Mouse (Mus musculus) myocyte (in vitro differentiated cells): ENCODE results near the gene Flnc. TPM values are rescaled to one million over a fixed set of nuclear protein-coding genes. Genes with fewer than 3 reads are reported as not detected.

ENCODE experiments used
- H3K27me3 ChIP-seq: one replicate; pipeline ENCODE4 v1.6.1; 2011; ENCODE audit not compliant: control insufficient read depth, insufficient read depth, insufficient read length
- H3K36me3 ChIP-seq: one replicate; pipeline ENCODE4 v1.6.1; 2011; ENCODE audit not compliant: control insufficient read depth, insufficient read depth
- H3K4me2 ChIP-seq: one replicate; pipeline ENCODE4 v1.6.1; 2011; ENCODE audit warnings: low read depth, control low read depth
- H3K4me3 ChIP-seq: one replicate; pipeline ENCODE4 v1.5.1; 2011; ENCODE audit warnings: mild to moderate bottlenecking, control low read depth, moderate library complexity
- H3K79me2 ChIP-seq: one replicate; pipeline ENCODE4 v1.6.1; 2011; ENCODE audit not compliant: control insufficient read depth, insufficient read depth
- H3ac ChIP-seq: one replicate; pipeline ENCODE4 v1.6.1; 2011; ENCODE audit not compliant: control insufficient read depth, insufficient read length
- CEBPB ChIP-seq: IDR thresholded peaks from 2 replicates; pipeline ENCODE4 v1.6.1; 2011; ENCODE audit warnings: mild to moderate bottlenecking, moderate library complexity; ENCODE audit not compliant: poor library complexity, insufficient read depth, severe bottlenecking
- E2F4 ChIP-seq: IDR thresholded peaks from one replicate; pipeline ENCODE4 v1.6.1; 2011; ENCODE audit warnings: mild to moderate bottlenecking, control low read depth, moderate library complexity; ENCODE audit not compliant: insufficient read depth
- MAX ChIP-seq: IDR thresholded peaks from one replicate; pipeline ENCODE4 v1.6.1; 2011; ENCODE audit warnings: low read depth, mild to moderate bottlenecking, control low read depth
- MYOD1 ChIP-seq, 3 experiments: IDR thresholded peaks; one replicate each; pipeline ENCODE4 v1.6.1; 2011; ENCODE audit warnings: control low read depth in 2 of 3, low read depth in 2 of 3, mild to moderate bottlenecking in 2 of 3, moderate library complexity in 1 of 3; ENCODE audit not compliant: insufficient read length in 2 of 3, control insufficient read depth in 1 of 3
- MYOG ChIP-seq, 3 experiments: IDR thresholded peaks; one replicate each; pipeline ENCODE4 v1.6.1; 2011; ENCODE audit warnings: control low read depth in 2 of 3, low read depth in 2 of 3, mild to moderate bottlenecking in 2 of 3; ENCODE audit not compliant: insufficient read length in 2 of 3, control insufficient read depth in 1 of 3, insufficient read depth in 1 of 3
- POLR2A ChIP-seq: IDR thresholded peaks from one replicate; pipeline ENCODE4 v1.6.1; 2011; ENCODE audit warnings: low read depth, mild to moderate bottlenecking, control low read depth, moderate library complexity; ENCODE audit not compliant: insufficient read length
- POLR2AphosphoS2 ChIP-seq: IDR thresholded peaks from one replicate; pipeline ENCODE4 v1.6.1; 2011; ENCODE audit warnings: low read depth, control low read depth; ENCODE audit not compliant: insufficient read length
- REST ChIP-seq: IDR thresholded peaks from one replicate; pipeline ENCODE4 v1.6.1; 2011; ENCODE audit warnings: mild to moderate bottlenecking, control low read depth, moderate library complexity; ENCODE audit not compliant: insufficient read depth, insufficient read length
- SRF ChIP-seq: IDR thresholded peaks from one replicate; pipeline ENCODE4 v1.6.1; 2011; ENCODE audit warnings: low read depth; ENCODE audit not compliant: control insufficient read depth, insufficient read length
- TCF12 ChIP-seq: IDR thresholded peaks from one replicate; pipeline ENCODE4 v1.6.1; 2011; ENCODE audit warnings: mild to moderate bottlenecking, control low read depth; ENCODE audit not compliant: poor library complexity, insufficient read depth, severe bottlenecking
- TCF3 ChIP-seq: IDR thresholded peaks from one replicate; pipeline ENCODE4 v1.6.1; 2011; ENCODE audit warnings: low read depth, control low read depth; ENCODE audit not compliant: insufficient read length
- USF1 ChIP-seq: IDR thresholded peaks from one replicate; pipeline ENCODE4 v1.6.1; 2011; ENCODE audit warnings: low read depth, mild to moderate bottlenecking, control low read depth, moderate library complexity
- polyA plus RNA-seq: library from polyadenylated mRNA; unstranded; fragments of >200 nt; fragmentation: generic; extraction: Trizol; gene quantifications from one replicate; pipeline ENCODE4 v1.2.1, GENCODE M21; 2012; ENCODE audit warnings: missing spikeins

Gene Flnc
- polyA plus RNA-seq, 1 experiment: 268 TPM

- no peaks in the 10 kb centered on the region for H3K36me3 ChIP-seq
Measured at GRCm38 (mm10) chr6:29485951-29486350, 52.9 kb downstream of the Flnc start.

DNA sequence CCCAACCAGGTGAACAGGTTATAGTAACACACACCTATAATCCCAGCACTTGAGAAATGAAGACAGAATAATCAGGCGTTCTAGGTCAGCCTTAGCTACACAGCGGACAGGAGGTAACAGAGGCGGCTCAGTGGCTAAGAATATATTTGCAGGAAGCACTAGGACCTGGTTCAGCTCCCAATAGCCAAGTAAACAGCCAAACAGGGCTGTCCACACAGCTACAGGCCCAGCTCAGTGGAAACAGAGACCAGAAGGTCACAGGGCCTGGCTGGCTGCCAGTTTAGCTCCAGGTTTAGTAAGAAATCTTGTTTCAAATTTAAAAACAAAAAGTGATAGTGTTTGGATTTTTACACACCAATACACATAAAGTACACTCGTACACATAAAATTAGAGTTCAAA, 61.0 kb downstream of the Flnc start:
- H3ac ChIP-seq: no peak overlapping the region
- H3K27me3 ChIP-seq: peaks cover 33% of the 10 kb centered on the region
- no peaks in the 10 kb centered on the region for H3K79me2 ChIP-seq
- no peak for TF ChIP-seq USF1
- TF ChIP-seq POLR2AphosphoS2: no peak
- no peak for TF ChIP-seq SRF
- no peak for TF ChIP-seq MAX
- no peak for TF ChIP-seq POLR2A
- TF ChIP-seq TCF12: no peak
- no peak for TF ChIP-seq E2F4
- no peak for TF ChIP-seq CEBPB
- no peak for TF ChIP-seq TCF3
- TF ChIP-seq REST: no peak
- no peak for TF ChIP-seq MYOG (IDR thresholded peaks at IDR 0.05; ENCODE audit: control insufficient read depth in 1 of 3, insufficient read depth in 1 of 3, insufficient read length in 2 of 3, low read depth in 2 of 3)
- TF ChIP-seq MYOD1 (IDR thresholded peaks at IDR 0.05; ENCODE audit: control insufficient read depth in 1 of 3, insufficient read length in 2 of 3, low read depth in 2 of 3): no peak
- H3K4me2 ChIP-seq: no peak overlapping the region
- H3K36me3 ChIP-seq: no peaks in the 10 kb centered on the region
- no peak overlapping the region for H3K4me3 ChIP-seq

More at GRCm38 (mm10) chr6:29485951-29486350, 52.9 kb downstream of the Flnc start:
- Histone ChIP-seq H3K4me2 (no peak overlapping the region), H3K79me2 (no peaks in the 10 kb centered on the region), H3K4me3 (no peak overlapping the region), H3K27me3 (peaks cover 40% of the 10 kb centered on the region), H3ac (no peak overlapping the region)
- TF ChIP-seq E2F4 (no peak), POLR2A (no peak), MYOG (IDR thresholded peaks at IDR 0.05; ENCODE audit: control insufficient read depth in 1 of 3, insufficient read depth in 1 of 3, insufficient read length in 2 of 3, low read depth in 2 of 3) (no peak), USF1 (no peak), SRF (no peak)

- Histone ChIP-seq H3K36me3 (no peaks in the 10 kb centered on the region), H3K79me2 (no peaks in the 10 kb centered on the region), H3ac (no peak overlapping the region), H3K27me3 (peaks cover 28% of the 10 kb centered on the region), H3K4me2 (no peak overlapping the region), H3K4me3 (no peak overlapping the region)
- TF ChIP-seq REST (no peak), TCF12 (no peak), POLR2AphosphoS2 (no peak), SRF (no peak), MYOG (IDR thresholded peaks at IDR 0.05; ENCODE audit: control insufficient read depth in 1 of 3, insufficient read depth in 1 of 3, insufficient read length in 2 of 3, low read depth in 2 of 3) (no peak), CEBPB (no peak), MYOD1 (IDR thresholded peaks at IDR 0.05; ENCODE audit: control insufficient read depth in 1 of 3, insufficient read length in 2 of 3, low read depth in 2 of 3) (no peak), MAX (no peak), USF1 (no peak), TCF3 (no peak), E2F4 (no peak), POLR2A (no peak)
Measured at GRCm38 (mm10) chr6:29496270-29496669, 63.2 kb downstream of the Flnc start.

GRCm38 (mm10) chr6:29497791-29498190, 64.7 kb downstream of the Flnc start:
- Histone ChIP-seq H3K79me2 (no peaks in the 10 kb centered on the region), H3K4me3 (no peak overlapping the region), H3K36me3 (no peaks in the 10 kb centered on the region)

More at GRCm38 (mm10) chr6:29497791-29498190, 64.7 kb downstream of the Flnc start:
- no peak for TF ChIP-seq E2F4
- TF ChIP-seq USF1: no peak
- no peak for TF ChIP-seq REST
- TF ChIP-seq MYOG (IDR thresholded peaks at IDR 0.05; ENCODE audit: control insufficient read depth in 1 of 3, insufficient read depth in 1 of 3, insufficient read length in 2 of 3, low read depth in 2 of 3): no peak
- no peak for TF ChIP-seq MAX
- no peak for TF ChIP-seq POLR2AphosphoS2
- no peak for TF ChIP-seq CEBPB
- no peak for TF ChIP-seq TCF3
- TF ChIP-seq POLR2A: no peak
- no peak for TF ChIP-seq SRF
- no peak for TF ChIP-seq TCF12
- TF ChIP-seq MYOD1 (IDR thresholded peaks at IDR 0.05; ENCODE audit: control insufficient read depth in 1 of 3, insufficient read length in 2 of 3, low read depth in 2 of 3): no peak
- Histone ChIP-seq H3K27me3 (peaks cover 37% of the 10 kb centered on the region), H3K4me2 (no peak overlapping the region), H3ac (no peak overlapping the region)
